Mouse (Mus musculus): ENCODE measurements around the gene Mpnd.

DNA sequence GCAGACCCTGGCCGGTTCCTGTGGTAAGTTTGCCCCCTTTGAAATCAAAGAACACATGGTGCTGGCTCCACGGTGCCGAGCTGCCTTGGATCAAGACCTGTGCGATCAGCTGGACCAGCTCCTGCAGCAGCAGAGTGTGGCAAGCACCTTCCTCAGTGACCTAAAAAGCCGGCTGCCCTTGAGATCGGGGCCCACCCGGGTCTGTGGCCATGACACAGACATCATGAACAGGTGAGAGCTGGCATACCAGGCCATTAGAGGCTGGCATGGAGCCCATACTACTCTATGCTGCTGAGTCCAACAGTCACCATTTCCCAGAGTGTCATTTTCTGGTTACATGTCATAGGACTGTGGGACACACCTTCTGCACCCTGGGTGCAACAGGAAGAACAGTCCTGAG is 56.6 kb downstream of the Mpnd start:
- TF ChIP-seq POLR2A (IDR thresholded peaks at IDR 0.05; ENCODE audit: low read depth, low read length) = no peak
- no peak for TF ChIP-seq CTCF (IDR thresholded peaks at IDR 0.05; ENCODE audit: extremely low read depth, insufficient read length, insufficient replicate concordance, low read depth, low read length)
